Mouse (Mus musculus): ENCODE measurements around the gene Cux2.

The Cux2 gene

GRCm38 (mm10) chr5:121994808-121995207 is 55.1 kb downstream of the Cux2 start:
- in situ Hi-C loops (cut with MboI; ENCODE audit: low pct_unique_long_range_greater_than_20kb in 1 of 2, low sequenced_read_pairs in 2 of 2, unreplicated experiment in 1 of 2): no loop called here

GRCm38 (mm10) chr5:121991914-121992313 is 58.0 kb downstream of the Cux2 start:
- in situ Hi-C loops (cut with MboI; ENCODE audit: low pct_unique_long_range_greater_than_20kb in 1 of 2, low sequenced_read_pairs in 2 of 2, unreplicated experiment in 1 of 2): no loop called here

- in situ Hi-C loops (cut with MboI; ENCODE audit: low pct_unique_long_range_greater_than_20kb in 1 of 2, low sequenced_read_pairs in 2 of 2, unreplicated experiment in 1 of 2): no loop called here
These were observed 64.0 kb downstream of the Cux2 start for GRCm38 (mm10) chr5:121985855-121986254.

GRCm38 (mm10) chr5:121981650-121982131 is 68.2 kb downstream of the Cux2 start:
- in situ Hi-C loops (cut with MboI; ENCODE audit: low pct_unique_long_range_greater_than_20kb in 1 of 2, low sequenced_read_pairs in 2 of 2, unreplicated experiment in 1 of 2): no loop called here

- in situ Hi-C loops (cut with MboI; ENCODE audit: low pct_unique_long_range_greater_than_20kb in 1 of 2, low sequenced_read_pairs in 2 of 2, unreplicated experiment in 1 of 2): no loop called here
These were observed 73.6 kb downstream of the Cux2 start for GRCm38 (mm10) chr5:121976331-121976730.

- in situ Hi-C loops (cut with MboI; ENCODE audit: low pct_unique_long_range_greater_than_20kb in 1 of 2, low sequenced_read_pairs in 2 of 2, unreplicated experiment in 1 of 2): no loop called here
These were observed 76.4 kb downstream of the Cux2 start for GRCm38 (mm10) chr5:121973541-121973940.

- in situ Hi-C loops (cut with MboI; ENCODE audit: low pct_unique_long_range_greater_than_20kb in 1 of 2, low sequenced_read_pairs in 2 of 2, unreplicated experiment in 1 of 2): no loop called here
These were observed 77.2 kb downstream of the Cux2 start for GRCm38 (mm10) chr5:121972680-121973192.

- in situ Hi-C loops (cut with MboI; ENCODE audit: low pct_unique_long_range_greater_than_20kb in 1 of 2, low sequenced_read_pairs in 2 of 2, unreplicated experiment in 1 of 2): no loop called here
These were observed 80.9 kb downstream of the Cux2 start for GRCm38 (mm10) chr5:121968999-121969398.

- in situ Hi-C loops (cut with MboI; ENCODE audit: low pct_unique_long_range_greater_than_20kb in 1 of 2, low sequenced_read_pairs in 2 of 2, unreplicated experiment in 1 of 2): no loop called here
These were observed 81.5 kb downstream of the Cux2 start for GRCm38 (mm10) chr5:121968416-121968815.

GRCm38 (mm10) chr5:121967520-121967919 is 82.4 kb downstream of the Cux2 start:
- in situ Hi-C loops (cut with MboI; ENCODE audit: low pct_unique_long_range_greater_than_20kb in 1 of 2, low sequenced_read_pairs in 2 of 2, unreplicated experiment in 1 of 2): no loop called here

GRCm38 (mm10) chr5:121966940-121967339 is 83.0 kb downstream of the Cux2 start:
- in situ Hi-C loops (cut with MboI; ENCODE audit: low pct_unique_long_range_greater_than_20kb in 1 of 2, low sequenced_read_pairs in 2 of 2, unreplicated experiment in 1 of 2): no loop called here

GRCm38 (mm10) chr5:121962974-121963373 is 86.9 kb downstream of the Cux2 start:
- in situ Hi-C loops (cut with MboI; ENCODE audit: low pct_unique_long_range_greater_than_20kb in 1 of 2, low sequenced_read_pairs in 2 of 2, unreplicated experiment in 1 of 2): no loop called here

- in situ Hi-C loops (cut with MboI; ENCODE audit: low pct_unique_long_range_greater_than_20kb in 1 of 2, low sequenced_read_pairs in 2 of 2, unreplicated experiment in 1 of 2): no loop called here
These were observed 87.5 kb downstream of the Cux2 start for GRCm38 (mm10) chr5:121962359-121962758.

GRCm38 (mm10) chr5:121961256-121961655 is 88.6 kb downstream of the Cux2 start:
- in situ Hi-C loops (cut with MboI; ENCODE audit: low pct_unique_long_range_greater_than_20kb in 1 of 2, low sequenced_read_pairs in 2 of 2, unreplicated experiment in 1 of 2): no loop called here

- in situ Hi-C loops (cut with MboI; ENCODE audit: low pct_unique_long_range_greater_than_20kb in 1 of 2, low sequenced_read_pairs in 2 of 2, unreplicated experiment in 1 of 2): no loop called here
These were observed 90.2 kb downstream of the Cux2 start for GRCm38 (mm10) chr5:121959688-121960087.

- in situ Hi-C loops (cut with MboI; ENCODE audit: low pct_unique_long_range_greater_than_20kb in 1 of 2, low sequenced_read_pairs in 2 of 2, unreplicated experiment in 1 of 2): no loop called here
These were observed 91.4 kb downstream of the Cux2 start for GRCm38 (mm10) chr5:121958551-121958950.

- in situ Hi-C loops (cut with MboI; ENCODE audit: low pct_unique_long_range_greater_than_20kb in 1 of 2, low sequenced_read_pairs in 2 of 2, unreplicated experiment in 1 of 2): no loop called here
These were observed 94.1 kb downstream of the Cux2 start for GRCm38 (mm10) chr5:121955806-121956205.

GRCm38 (mm10) chr5:121950175-121950574 is 99.7 kb downstream of the Cux2 start:
- in situ Hi-C loops (cut with MboI; ENCODE audit: low pct_unique_long_range_greater_than_20kb in 1 of 2, low sequenced_read_pairs in 2 of 2, unreplicated experiment in 1 of 2): no loop called here

- in situ Hi-C loops (cut with MboI; ENCODE audit: low pct_unique_long_range_greater_than_20kb in 1 of 2, low sequenced_read_pairs in 2 of 2, unreplicated experiment in 1 of 2): loop anchor here in 1 of 2 experiments (10.0 kb wide), 1 partner anchor 106 kb away; the partner anchor contains the start of gene Cux2
These were observed 100.9 kb downstream of the Cux2 start for GRCm38 (mm10) chr5:121949050-121949443.

GRCm38 (mm10) chr5:121948302-121949049 is 101.4 kb downstream of the Cux2 start:
- in situ Hi-C loops (cut with MboI; ENCODE audit: low pct_unique_long_range_greater_than_20kb in 1 of 2, low sequenced_read_pairs in 2 of 2, unreplicated experiment in 1 of 2): loop anchor here in 1 of 2 experiments (10.0 kb wide), 1 partner anchor 106 kb away; the partner anchor contains the start of gene Cux2

Data from mouse embryonic stem cell (cell line).